Mouse (Mus musculus) kidney, adult 8-10 months (tissue): ENCODE results near the gene Magi1.

Experiments used
- DNase-seq, 2 experiments: peaks; one replicate each; pipeline ENCODE4 v3.0.0; 2022

The Magi1 gene

DNA sequence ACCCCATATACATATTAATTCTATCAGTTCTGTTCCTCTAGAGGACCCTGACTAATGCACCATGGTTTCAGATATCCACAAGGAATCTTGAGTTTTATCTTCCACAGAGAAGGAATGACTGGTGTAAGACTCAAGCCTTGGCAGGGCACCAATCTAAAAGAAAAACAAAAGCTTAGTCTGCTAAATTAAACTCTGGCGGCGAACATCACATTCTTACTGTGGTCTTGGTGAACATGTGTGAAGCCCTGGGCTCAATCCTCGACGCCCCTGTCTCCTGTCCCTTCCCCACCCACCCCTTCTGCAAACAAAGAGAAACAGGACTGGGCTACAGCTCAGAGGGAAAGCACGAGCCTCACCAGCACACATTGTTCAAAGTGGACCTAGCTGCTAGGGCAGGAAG is 182.5 kb downstream of the Magi1 start:
- no peak for DNase-seq

- no peak for DNase-seq
Measured at GRCm38 (mm10) chr6:94094924-94095685, 188.6 kb downstream of the Magi1 start.

GRCm38 (mm10) chr6:94092969-94093597 is 190.6 kb downstream of the Magi1 start:
- DNase-seq = no peak

GRCm38 (mm10) chr6:94092500-94092899 is 191.2 kb downstream of the Magi1 start:
- no peak for DNase-seq

- DNase-seq = no peak
Measured at GRCm38 (mm10) chr6:94086855-94087254, 196.9 kb downstream of the Magi1 start.

DNA sequence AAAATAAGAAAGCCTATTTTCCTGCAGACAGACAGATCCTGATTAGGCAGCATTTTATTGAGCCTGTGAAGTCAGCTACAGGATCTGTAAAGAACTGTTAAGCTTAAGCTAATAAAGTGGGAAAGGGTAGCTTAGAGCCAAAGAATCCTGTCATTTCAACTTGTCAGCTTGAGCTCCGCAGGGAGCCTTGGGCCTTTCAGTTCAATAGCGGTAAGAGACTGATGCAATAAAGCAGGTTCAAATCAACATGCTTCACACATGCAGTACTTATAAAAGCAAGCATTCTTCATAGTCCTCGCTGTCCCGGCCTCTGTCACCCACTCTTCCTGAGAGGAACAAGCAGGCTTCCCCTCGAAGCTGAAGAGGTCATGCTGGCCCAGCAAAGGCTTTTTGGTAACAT is 199.0 kb downstream of the Magi1 start:
- no peak for DNase-seq

GRCm38 (mm10) chr6:94083459-94083858 is 200.3 kb downstream of the Magi1 start:
- no peak for DNase-seq

GRCm38 (mm10) chr6:94080933-94081545 is 202.7 kb downstream of the Magi1 start:
- DNase-seq = peak; percentile 36 to 73

DNA sequence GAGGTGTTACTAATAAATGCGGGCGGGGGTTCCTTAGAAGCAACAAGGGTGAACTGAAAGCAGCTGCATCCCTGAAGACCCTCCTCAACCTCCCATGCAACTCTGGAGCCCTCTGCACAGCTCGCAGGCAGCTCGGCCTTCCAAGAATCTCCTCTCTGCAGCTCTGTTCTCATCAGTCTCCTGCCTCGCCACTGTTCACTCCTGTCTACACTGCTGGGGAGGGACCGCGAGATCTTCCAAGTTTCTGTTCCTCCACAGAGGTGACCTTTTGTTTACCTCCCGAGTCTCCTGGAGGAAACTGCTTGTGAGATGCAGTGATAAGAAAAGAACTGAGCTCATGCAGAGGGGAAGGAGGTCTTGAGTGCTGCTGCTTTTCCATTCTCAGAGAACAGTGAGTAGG is 204.8 kb downstream of the Magi1 start:
- no peak for DNase-seq

- DNase-seq = no peak
Measured at GRCm38 (mm10) chr6:94077013-94077412, 206.7 kb downstream of the Magi1 start.

- no peak for DNase-seq
Measured at GRCm38 (mm10) chr6:94075990-94076389, 207.7 kb downstream of the Magi1 start.

- DNase-seq = no peak
Measured at GRCm38 (mm10) chr6:94075228-94075627, 208.5 kb downstream of the Magi1 start.

GRCm38 (mm10) chr6:94071676-94072075 is 212.0 kb downstream of the Magi1 start:
- no peak for DNase-seq

GRCm38 (mm10) chr6:94070702-94071101 is 213.0 kb downstream of the Magi1 start:
- no peak for DNase-seq

- peak in 1 of 2 experiments; percentile 29 for DNase-seq
Measured at GRCm38 (mm10) chr6:94069421-94069820, 214.3 kb downstream of the Magi1 start.

DNA sequence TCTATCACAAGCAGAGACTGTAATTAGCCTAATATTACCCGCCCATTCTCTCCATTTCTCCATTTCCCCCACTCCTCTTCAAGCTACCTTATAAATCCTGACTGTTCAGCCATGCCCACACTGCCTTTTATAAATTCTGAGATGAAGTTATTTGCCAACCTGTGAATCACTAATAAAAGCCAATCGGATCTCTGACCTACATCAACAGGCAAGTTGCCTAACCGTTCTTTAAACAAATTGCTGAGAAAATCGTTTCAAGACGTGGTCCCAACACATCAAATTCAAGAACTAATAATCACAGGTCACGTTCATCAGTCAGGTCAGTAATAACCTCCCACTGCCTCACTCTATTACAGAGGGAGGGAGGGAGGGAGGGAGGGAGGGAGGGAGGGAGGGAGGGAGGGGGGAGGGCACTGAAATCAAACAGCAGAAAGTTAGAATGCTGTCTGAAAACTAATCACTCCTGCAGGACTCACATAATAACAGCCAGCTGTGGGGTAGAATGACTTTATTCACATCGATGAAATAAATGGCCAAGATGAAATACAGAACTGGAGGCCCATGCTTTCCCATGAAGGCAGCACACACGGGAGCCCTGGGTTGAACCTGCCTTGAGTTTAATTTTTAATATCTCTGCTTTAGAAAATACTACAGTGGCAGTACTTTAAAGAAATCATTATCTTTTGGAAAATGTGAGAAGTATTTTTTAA is 215.8 kb downstream of the Magi1 start:
- no peak for DNase-seq

GRCm38 (mm10) chr6:94064832-94065231 is 218.9 kb downstream of the Magi1 start:
- no peak for DNase-seq

DNA sequence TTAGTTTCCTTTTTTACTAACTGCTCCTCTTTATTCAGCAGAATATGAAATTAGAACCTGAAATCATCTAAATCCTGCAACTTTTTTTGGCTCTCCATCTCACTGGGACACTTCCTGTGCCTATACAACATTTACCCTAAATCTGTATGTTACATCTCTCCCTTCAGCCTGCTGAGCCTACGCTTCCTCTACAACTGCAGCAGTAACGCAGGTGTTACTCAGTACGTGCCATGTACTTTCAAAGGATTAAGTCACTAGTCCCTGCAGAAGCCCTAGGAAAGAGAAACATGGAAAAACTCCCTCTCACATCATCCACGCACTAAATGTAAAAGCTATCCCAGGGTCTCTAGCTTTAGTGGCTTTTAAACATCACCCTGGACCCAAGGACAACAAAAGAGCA is 220.2 kb downstream of the Magi1 start:
- DNase-seq = no peak

- no peak for DNase-seq
Measured at GRCm38 (mm10) chr6:94061424-94061980, 222.2 kb downstream of the Magi1 start.

DNA sequence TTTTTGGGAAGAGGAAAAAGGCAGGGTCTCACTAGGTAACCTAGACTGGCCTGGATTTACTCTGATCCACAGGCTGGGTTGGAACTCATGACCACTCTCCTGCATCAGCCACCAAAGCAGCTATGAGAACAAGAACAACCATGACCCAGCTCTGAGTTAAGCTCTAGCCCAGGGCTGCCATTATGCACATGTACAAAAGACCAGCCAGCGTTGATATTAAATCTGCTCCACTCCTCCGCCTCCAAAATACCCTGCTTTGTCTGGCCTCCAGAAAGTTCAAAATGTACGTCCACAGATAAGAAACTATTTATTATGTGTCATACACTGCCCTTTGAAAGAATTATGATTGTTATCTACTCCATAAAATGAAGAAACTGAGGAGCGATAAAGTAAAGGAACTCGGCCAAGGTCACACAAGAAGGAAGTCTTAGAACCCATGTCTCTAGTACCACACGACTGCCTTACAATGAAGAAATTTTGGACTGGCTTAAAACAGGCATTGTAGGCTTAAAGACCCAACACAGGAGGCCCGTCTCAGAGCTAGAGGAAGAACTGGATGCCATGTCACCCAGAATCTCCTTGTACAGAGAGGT is 223.0 kb downstream of the Magi1 start:
- no peak for DNase-seq

- no peak for DNase-seq
Measured at GRCm38 (mm10) chr6:94059090-94059489, 224.6 kb downstream of the Magi1 start.

DNA sequence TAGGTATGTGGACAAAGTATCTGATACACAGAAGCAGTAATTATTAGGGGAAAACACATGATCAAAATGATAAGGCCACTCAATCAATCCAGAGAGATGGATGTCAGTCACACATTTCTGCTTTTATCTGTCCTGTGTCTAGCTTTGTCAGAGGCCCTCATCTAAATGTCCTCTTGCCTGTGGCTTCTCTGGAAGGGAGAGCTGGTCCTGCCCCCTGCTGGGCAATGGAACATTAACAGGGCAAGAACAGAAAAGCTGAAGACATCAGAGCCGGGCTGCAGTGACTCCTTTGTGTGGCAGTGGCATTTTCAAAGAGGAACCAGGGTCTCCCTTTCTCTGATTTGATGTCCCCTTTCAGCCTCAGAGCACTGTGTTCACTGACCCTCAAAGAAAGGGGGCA is 229.8 kb downstream of the Magi1 start:
- DNase-seq = peak in 1 of 2 experiments; percentile 56

- DNase-seq = no peak
Measured at GRCm38 (mm10) chr6:94045180-94045579, 238.5 kb downstream of the Magi1 start.
